Mouse (Mus musculus): ENCODE measurements around the gene Plekha7.

GRCm38 (mm10) chr7:116186156-116186555 lies 122.0 kb downstream of the Plekha7 start:
- TF ChIP-seq CTCF (IDR thresholded peaks at IDR 0.05; ENCODE audit: borderline replicate concordance, insufficient read depth, low read depth, low read length) = no peak
- TF ChIP-seq POLR2A (IDR thresholded peaks at IDR 0.05; ENCODE audit: borderline replicate concordance, insufficient read depth, low read length) = no peak
